Mouse (Mus musculus) megakaryocyte, adult 5-6 weeks (primary cell): Measurements from ENCODE around the gene Mlc1. TPM values are rescaled to one million over a fixed set of nuclear protein-coding genes. Genes with fewer than 3 reads are reported as not detected.

Experiments
- ATAC-seq: 2 replicates; pipeline ENCODE4 v1.8.0; 2016; ENCODE audit warnings: mild to moderate bottlenecking, inconsistent platforms; ENCODE audit not compliant: poor library complexity, severe bottlenecking
- total RNA-seq, 2 experiments: library from RNA; stranded (forward) in 1 of 2; stranded (reverse) in 1 of 2; fragments of 153-499, 151-499 nt in 1 of 2; fragments of 221-1000, 200-1000 nt in 1 of 2; gene quantifications; 2 replicates each; pipeline versions ENCODE4 v1.2.3 to v1.2.4; 2015 to 2017

The Mlc1 gene
- not detected in 2 replicates for total RNA-seq (2015)
- not detected in 2 replicates for total RNA-seq (2017)

DNA sequence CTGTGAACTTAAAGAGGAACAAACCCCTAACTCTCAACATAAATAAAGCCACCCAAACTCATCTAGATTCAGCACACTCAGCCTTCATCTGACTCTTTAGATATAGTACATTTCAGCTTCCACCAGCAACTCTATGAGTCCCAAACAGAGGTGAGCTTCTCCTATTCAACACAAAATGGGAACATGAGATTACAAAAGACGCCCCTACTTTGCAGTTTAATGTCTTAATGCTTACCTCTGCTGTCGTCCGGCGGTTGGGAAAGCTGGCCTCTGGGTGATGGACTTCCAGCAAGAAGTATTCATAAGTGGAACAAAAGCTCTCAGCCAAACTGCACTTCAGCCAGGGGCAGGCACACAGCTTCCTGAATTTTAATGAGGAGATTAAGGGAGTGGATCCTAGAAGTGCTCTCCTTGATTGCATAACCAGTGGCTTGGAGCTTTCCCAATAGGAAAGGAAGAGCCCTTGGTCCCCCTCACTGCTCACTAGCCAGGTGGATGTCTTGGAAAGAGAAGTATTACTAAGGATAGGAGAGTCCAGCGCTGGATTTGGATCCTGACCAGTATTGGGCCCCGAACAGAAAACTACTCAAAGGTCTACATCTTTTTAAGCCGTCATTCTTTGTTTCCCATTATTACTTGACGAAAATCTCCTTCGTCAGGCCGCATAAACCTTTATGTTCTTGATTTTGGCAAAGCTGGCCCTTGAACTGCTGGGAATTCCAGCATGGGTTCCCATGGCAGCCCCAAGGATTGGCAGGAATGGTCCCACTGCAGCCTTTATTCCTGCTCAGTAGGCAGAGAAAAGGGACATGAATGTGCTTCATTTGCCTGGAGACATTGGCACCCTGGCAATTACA, at the start of gene Mlc1:
Gene Mlc1 (minus strand): TSS at position 727 of the 857 bp plus-strand sequence.
- ATAC-seq = no peak

DNA sequence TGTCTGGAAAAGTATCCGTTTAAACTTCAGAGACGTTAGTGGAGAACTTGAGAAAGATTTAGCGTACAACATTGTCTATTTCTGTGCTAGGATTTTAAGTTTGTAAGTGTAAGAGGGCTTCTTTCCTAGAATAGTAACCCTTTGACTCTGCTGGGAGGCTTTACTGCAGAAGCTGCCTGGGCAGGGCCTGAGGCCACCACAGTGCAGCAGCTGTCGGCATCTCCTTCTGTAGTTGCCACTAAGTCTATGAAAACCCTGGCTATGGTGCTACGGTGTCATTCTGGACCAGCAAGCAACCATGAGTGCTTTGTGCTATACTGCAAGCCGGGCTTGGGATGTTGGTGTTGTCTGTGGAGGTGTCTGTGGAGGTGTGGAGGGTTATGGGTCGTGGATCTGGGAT, 41.7 kb upstream of the Mlc1 start:
- ATAC-seq = no peak

DNA sequence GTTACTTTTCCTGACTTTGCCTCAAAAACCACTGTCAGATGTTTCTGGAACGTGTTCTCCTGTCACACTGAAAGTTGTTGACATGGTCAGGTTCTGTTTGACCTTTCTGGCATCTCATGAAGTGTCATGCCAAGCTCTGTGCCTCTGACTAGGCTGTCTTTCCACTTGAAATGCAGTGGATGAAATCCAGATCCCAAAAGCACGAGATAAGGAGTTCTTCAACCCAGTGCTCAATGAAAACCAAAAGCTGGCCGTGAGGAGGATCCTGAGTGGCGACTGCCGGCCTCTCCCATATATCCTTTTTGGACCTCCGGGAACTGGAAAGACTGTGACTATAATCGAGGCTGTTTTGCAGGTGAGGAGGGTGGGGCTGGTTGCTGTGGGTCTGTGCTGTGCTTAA, 41.3 kb upstream of the Mlc1 start:
- ATAC-seq = no peak

- no peak for ATAC-seq
Measured at GRCm38 (mm10) chr15:89016722-89017121, 37.9 kb upstream of the Mlc1 start.

- ATAC-seq = no peak
Measured at GRCm38 (mm10) chr15:89007781-89008180, 29.0 kb upstream of the Mlc1 start.

- no peak for ATAC-seq
Measured at GRCm38 (mm10) chr15:89007002-89007401, 28.2 kb upstream of the Mlc1 start.

DNA sequence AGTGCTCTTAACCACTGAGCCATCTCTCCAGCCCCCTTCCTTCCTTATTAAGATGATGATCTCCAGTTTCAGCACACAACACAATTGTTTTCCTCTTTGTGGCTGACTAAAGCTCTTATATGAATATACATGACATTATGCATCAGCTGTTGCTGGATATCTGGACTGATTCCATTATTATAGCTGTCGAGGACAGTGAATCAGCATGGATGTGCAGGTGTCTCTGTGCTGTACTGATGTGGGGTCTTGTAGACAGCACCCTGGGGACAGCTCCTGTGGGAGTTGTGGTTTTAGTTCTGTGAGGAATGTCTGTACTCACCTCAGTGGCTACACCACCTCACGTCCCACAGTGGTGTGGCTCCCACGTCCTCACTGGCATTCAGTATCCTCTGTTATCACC, 22.4 kb upstream of the Mlc1 start:
- ATAC-seq = no peak

GRCm38 (mm10) chr15:89000367-89000766, 21.6 kb upstream of the Mlc1 start:
- ATAC-seq = no peak

DNA sequence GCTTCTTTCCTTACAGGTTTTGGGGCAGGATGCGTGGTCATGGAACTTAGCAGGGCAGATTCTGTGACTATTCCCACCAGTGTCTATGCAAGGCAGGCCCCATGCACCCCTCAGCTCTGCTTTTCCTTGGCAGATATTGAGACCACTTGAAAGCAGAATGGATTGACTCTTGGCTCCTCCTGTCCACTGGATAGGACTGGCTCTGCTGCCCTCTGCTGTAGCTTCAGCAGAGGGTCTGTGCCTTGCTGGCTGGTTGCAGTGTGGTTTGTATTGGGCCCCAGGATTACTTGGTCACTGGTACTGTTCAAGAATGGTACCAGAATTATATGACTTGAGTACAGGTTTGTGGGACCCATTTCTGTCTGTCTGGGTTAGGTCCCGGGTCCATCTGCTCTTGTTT, 20.3 kb upstream of the Mlc1 start:
- ATAC-seq = no peak

DNA sequence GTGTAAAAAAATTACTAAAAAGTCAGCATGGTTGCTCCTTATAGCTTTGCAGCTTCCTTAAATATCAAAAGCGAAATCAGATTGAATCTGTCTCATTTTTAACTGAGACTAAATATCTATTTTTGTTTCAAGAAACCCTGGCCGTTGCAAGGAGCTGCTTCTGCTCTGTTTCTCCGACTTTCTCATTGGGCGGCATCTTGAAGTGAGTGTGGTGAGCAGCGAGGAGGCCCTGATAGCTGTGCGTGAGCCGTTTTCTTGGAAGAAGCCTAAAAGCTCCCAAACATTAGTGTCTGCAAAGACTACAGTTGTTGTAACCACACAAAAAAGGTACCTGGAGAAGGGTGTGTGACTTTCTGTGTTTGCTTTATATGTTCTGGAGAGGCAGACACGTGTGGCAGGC, 19.8 kb upstream of the Mlc1 start:
- no peak for ATAC-seq

DNA sequence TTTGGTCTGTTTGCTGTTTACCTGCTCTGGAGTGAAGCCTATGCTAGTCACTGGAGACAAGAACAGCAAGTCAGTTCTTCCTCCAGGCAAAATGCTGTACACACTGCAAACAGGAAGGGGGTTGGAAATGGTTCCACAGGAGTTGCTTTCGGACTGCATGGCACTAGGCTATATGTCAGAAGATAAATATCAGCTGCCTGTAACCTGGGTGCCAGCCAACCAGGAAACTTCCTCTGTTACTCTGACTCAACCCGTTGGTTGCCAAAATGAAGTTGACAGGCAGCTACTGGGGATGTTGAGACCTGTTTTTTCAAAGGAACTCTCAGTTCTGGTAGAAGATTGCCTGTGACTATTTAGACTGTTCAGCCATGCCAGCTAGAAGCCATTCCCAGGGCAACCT, 10.4 kb upstream of the Mlc1 start:
- no peak for ATAC-seq

- ATAC-seq = no peak
Measured at GRCm38 (mm10) chr15:88982534-88983079, 3.8 kb upstream of the Mlc1 start, which contains the start of gene Mov10l1. Gene Mov10l1 (plus strand): TSS chr15:88982909.

- ATAC-seq = no peak
Measured at GRCm38 (mm10) chr15:88979138-88979446, 285 bp upstream of the Mlc1 start.

- ATAC-seq = no peak
Measured at GRCm38 (mm10) chr15:88972300-88972699, 6.5 kb downstream of the Mlc1 start.

GRCm38 (mm10) chr15:88964070-88964578, 14.7 kb downstream of the Mlc1 start:
- ATAC-seq = no peak

GRCm38 (mm10) chr15:88957522-88957921, 21.3 kb downstream of the Mlc1 start:
- no peak for ATAC-seq

DNA sequence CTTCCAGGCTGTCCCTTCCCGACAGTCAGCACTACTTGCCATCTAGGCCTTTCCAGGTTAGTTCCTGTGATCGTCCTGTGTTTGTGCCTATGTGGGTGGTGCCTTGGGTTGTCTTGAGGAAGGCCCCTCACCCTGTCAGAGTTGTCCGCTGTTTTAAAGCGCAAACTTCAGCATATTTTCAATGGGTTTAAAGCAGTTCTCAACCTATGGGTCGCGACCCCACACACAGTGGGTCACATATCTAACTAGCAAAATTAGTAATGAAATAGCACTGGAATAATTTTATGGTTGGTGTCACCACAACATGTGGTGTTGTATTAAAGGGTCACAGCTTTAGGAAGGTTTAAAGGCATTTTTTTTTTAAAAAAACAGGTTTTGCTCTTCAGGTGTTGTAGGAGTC, 23.5 kb downstream of the Mlc1 start:
- ATAC-seq = no peak

DNA sequence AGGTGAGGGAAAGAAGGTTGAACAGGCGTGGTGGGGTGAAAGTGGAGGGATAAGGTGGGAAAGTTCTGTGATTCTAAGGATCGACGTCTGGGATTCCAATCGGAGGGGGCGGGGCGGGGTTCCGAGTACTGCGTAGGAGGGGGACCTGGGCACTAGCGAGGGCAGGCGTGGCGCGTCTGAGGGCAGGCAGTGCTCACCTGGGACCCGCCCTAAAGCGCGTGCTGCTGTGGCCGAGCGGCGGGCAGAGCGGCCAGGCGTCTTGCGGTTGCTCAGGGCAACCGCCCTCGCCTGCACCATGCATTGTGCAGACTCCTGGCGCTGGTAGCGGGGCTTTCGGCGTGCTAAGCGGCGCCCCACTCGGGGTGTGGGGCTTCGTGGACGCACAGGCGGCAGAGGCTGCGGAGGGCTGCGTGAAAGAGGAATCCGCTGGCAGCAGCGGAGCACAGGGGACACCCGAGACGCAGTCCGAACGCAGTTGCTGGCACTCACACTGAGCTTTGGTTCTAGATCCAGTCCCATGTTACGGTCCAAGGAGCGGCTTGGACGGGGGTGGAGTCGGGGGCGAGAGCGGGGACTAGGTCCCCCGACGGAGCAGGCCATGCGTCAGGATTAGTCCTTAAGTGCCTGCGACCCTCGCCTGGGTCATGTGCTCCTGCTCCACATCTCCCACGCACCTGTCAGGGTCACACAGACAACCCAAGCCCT, 24.3 kb downstream of the Mlc1 start, which contains the start of gene Ttll8:
Gene Ttll8 (minus strand): TSS at position 51 of the 705 bp plus-strand sequence.
- no peak for ATAC-seq

- ATAC-seq = no peak
Measured at GRCm38 (mm10) chr15:88951246-88951645, 27.6 kb downstream of the Mlc1 start.

- ATAC-seq = no peak
Measured at GRCm38 (mm10) chr15:88946851-88947250, 32.0 kb downstream of the Mlc1 start.

GRCm38 (mm10) chr15:88943896-88944551, 34.8 kb downstream of the Mlc1 start:
- ATAC-seq = no peak
